Mouse (Mus musculus): ENCODE measurements around the gene Lacc1. TPM values are rescaled to one million over a fixed set of nuclear protein-coding genes. Genes with fewer than 3 reads are reported as not detected.
"Not testable (repeated sequence)": the region's sequence is repeated elsewhere in the genome, so short reads cannot be mapped to it uniquely, and the experiment has no call there.

Gene Lacc1
- 1 to 10 TPM; 4.7 to 4.8 TPM for total RNA-seq (2021)
- long read RNA-seq, experiment 1, partial matches to known transcripts = 1 of 6 reads
- long read RNA-seq, experiment 1, other reads (novel, unspliced or antisense) = 1 of 6 reads
- long read RNA-seq, experiment 2, partial matches to known transcripts = 0 of 1 reads
- long read RNA-seq, experiment 2, other reads (novel, unspliced or antisense) = 1 of 1 reads

- DNase-seq (ENCODE audit: low spot score in 2 of 2) = peak; percentile 63 to 68
Measured at GRCm38 (mm10) chr14:77036226-77037046, at the start of gene Lacc1, which contains the start of gene Ccdc122. Lacc1 (minus strand) TSS chr14:77036904. Ccdc122 (plus strand) TSS chr14:77036772.

GRCm38 (mm10) chr14:77081248-77081647, 44.5 kb upstream of the Lacc1 start:
- no peak for DNase-seq (ENCODE audit: low spot score in 2 of 2)

- no peak for DNase-seq (ENCODE audit: low spot score in 2 of 2)
Measured at GRCm38 (mm10) chr14:77069361-77069760, 32.7 kb upstream of the Lacc1 start.

GRCm38 (mm10) chr14:77053288-77053687, 16.6 kb upstream of the Lacc1 start:
- DNase-seq (ENCODE audit: low spot score in 2 of 2) = no peak

- no peak for DNase-seq (ENCODE audit: low spot score in 2 of 2)
Measured at GRCm38 (mm10) chr14:77037832-77038425, 1.2 kb upstream of the Lacc1 start.

GRCm38 (mm10) chr14:77037330-77037729, 626 bp upstream of the Lacc1 start:
- DNase-seq (ENCODE audit: low spot score in 2 of 2) = no peak

- DNase-seq (ENCODE audit: low spot score in 2 of 2) = no peak
Measured at GRCm38 (mm10) chr14:77034970-77035369, 1.7 kb downstream of the Lacc1 start.

GRCm38 (mm10) chr14:77034175-77034915, 2.4 kb downstream of the Lacc1 start:
- DNase-seq (ENCODE audit: low spot score in 2 of 2) = no peak

- no peak for DNase-seq (ENCODE audit: low spot score in 2 of 2)
Measured at GRCm38 (mm10) chr14:77033391-77033790, 3.3 kb downstream of the Lacc1 start.

GRCm38 (mm10) chr14:77032433-77032832, 4.3 kb downstream of the Lacc1 start:
- DNase-seq (ENCODE audit: low spot score in 2 of 2) = no peak

- DNase-seq (ENCODE audit: low spot score in 2 of 2) = no peak
Measured at GRCm38 (mm10) chr14:77030808-77031207, 5.9 kb downstream of the Lacc1 start.

- no peak for DNase-seq (ENCODE audit: low spot score in 2 of 2)
Measured at GRCm38 (mm10) chr14:77029319-77030054, 7.2 kb downstream of the Lacc1 start.

- no peak for DNase-seq (ENCODE audit: low spot score in 2 of 2)
Measured at GRCm38 (mm10) chr14:77024499-77024898, 12.2 kb downstream of the Lacc1 start.

GRCm38 (mm10) chr14:77017211-77017610, 19.5 kb downstream of the Lacc1 start:
- no peak for DNase-seq (ENCODE audit: low spot score in 2 of 2)

- DNase-seq (ENCODE audit: low spot score in 2 of 2) = not testable (repeated sequence)
Measured at GRCm38 (mm10) chr14:77016783-77017182, 19.9 kb downstream of the Lacc1 start.

GRCm38 (mm10) chr14:77011804-77012203, 24.9 kb downstream of the Lacc1 start:
- peak; percentile 74 to 83 for DNase-seq (ENCODE audit: low spot score in 2 of 2)

- peak; percentile 48 to 71 for DNase-seq (ENCODE audit: low spot score in 2 of 2)
Measured at GRCm38 (mm10) chr14:77008238-77008637, 28.5 kb downstream of the Lacc1 start.

GRCm38 (mm10) chr14:77005566-77005965, 31.1 kb downstream of the Lacc1 start:
- DNase-seq (ENCODE audit: low spot score in 2 of 2) = no peak

GRCm38 (mm10) chr14:77004740-77005139, 32.0 kb downstream of the Lacc1 start:
- no peak for DNase-seq (ENCODE audit: low spot score in 2 of 2)

GRCm38 (mm10) chr14:76990351-76990750, 46.4 kb downstream of the Lacc1 start:
- DNase-seq (ENCODE audit: low spot score in 2 of 2) = not testable (repeated sequence)

GRCm38 (mm10) chr14:76981781-76982180, 54.9 kb downstream of the Lacc1 start:
- no peak for DNase-seq (ENCODE audit: low spot score in 2 of 2)
